Mouse (Mus musculus) testis, adult 2 months (tissue): ENCODE results near the gene Tlx2. TPM values are rescaled to one million over a fixed set of nuclear protein-coding genes. Genes with fewer than 3 reads are reported as not detected.

Source experiments
- H3K27ac ChIP-seq: fragments of 200-500 bp; 2 replicates; pipeline ENCODE4 v1.5.1; 2012; ENCODE audit warnings: low read depth, low read length; ENCODE audit not compliant: control insufficient read depth, insufficient read depth
- H3K27me3 ChIP-seq: fragments of 200-500 bp; 2 replicates; pipeline ENCODE4 v1.6.1; 2012; ENCODE audit warnings: mild to moderate bottlenecking, low read length, moderate library complexity; ENCODE audit not compliant: control insufficient read depth, insufficient read depth
- H3K36me3 ChIP-seq: fragments of 200-500 bp; 2 replicates; pipeline ENCODE4 v1.6.1; 2012; ENCODE audit warnings: mild to moderate bottlenecking, low read length; ENCODE audit not compliant: control insufficient read depth, insufficient read depth
- H3K4me1 ChIP-seq: fragments of 200-500 bp; 2 replicates; pipeline ENCODE4 v1.6.1; 2012; ENCODE audit warnings: low read length; ENCODE audit not compliant: control insufficient read depth, insufficient read depth
- H3K4me3 ChIP-seq: fragments of 200-500 bp; 2 replicates; pipeline ENCODE4 v1.5.1; 2012; ENCODE audit warnings: low read depth, mild to moderate bottlenecking, low read length, moderate library complexity, mixed read lengths; ENCODE audit not compliant: control insufficient read depth
- CTCF ChIP-seq: fragments of 200-500 bp; IDR thresholded peaks from 2 replicates; pipeline ENCODE4 v1.5.1; 2012; ENCODE audit warnings: low read depth, mild to moderate bottlenecking, inconsistent platforms, low read length, moderate library complexity; ENCODE audit not compliant: control insufficient read depth, insufficient read depth, insufficient replicate concordance
- POLR2A ChIP-seq: fragments of 200-500 bp; IDR thresholded peaks from 2 replicates; pipeline ENCODE4 v1.6.1; 2012; ENCODE audit warnings: low read depth, mild to moderate bottlenecking, inconsistent platforms, low read length, moderate library complexity; ENCODE audit not compliant: control insufficient read depth
- polyA plus RNA-seq: library from polyadenylated mRNA; depleted of rRNA; stranded (reverse); fragments of >200 nt; gene quantifications from 2 replicates; pipeline ENCODE4 v1.2.3, GENCODE M21; 2012

The Tlx2 gene
- polyA plus RNA-seq, 1 experiment: 0.11 TPM

- Histone ChIP-seq H3K36me3 (no peaks in the 10 kb centered on the region; the same call in 1 of the 2 replicates), H3K4me3 (no peak overlapping the region), H3K27ac (no peak overlapping the region), H3K4me1 (peaks cover 13% of the 10 kb centered on the region), H3K27me3 (peaks cover 3% of the 10 kb centered on the region; the same call in 1 of the 2 replicates)
- TF ChIP-seq CTCF: no peak
- TF ChIP-seq POLR2A: no peak
These were observed 4.9 kb upstream of the Tlx2 start for GRCm38 (mm10) chr6:83074979-83075378.

- peaks cover 3% of the 10 kb centered on the region; the same call in 1 of the 2 replicates for H3K27me3 ChIP-seq
- H3K4me3 ChIP-seq: no peak overlapping the region
- peaks cover 12% of the 10 kb centered on the region for H3K4me1 ChIP-seq
- TF ChIP-seq CTCF (no peak), POLR2A (no peak)
- no peak overlapping the region for H3K27ac ChIP-seq
- H3K36me3 ChIP-seq: no peaks in the 10 kb centered on the region
These were observed 1.1 kb upstream of the Tlx2 start for GRCm38 (mm10) chr6:83071220-83071619.

GRCm38 (mm10) chr6:83070311-83071219 lies 472 bp upstream of the Tlx2 start:
- TF ChIP-seq CTCF: no peak
- TF ChIP-seq POLR2A: no peak
- peaks cover 3% of the 10 kb centered on the region; the same call in 1 of the 2 replicates for H3K27me3 ChIP-seq
- peaks cover 12% of the 10 kb centered on the region for H3K4me1 ChIP-seq

GRCm38 (mm10) chr6:83069488-83070246 lies 426 bp downstream of the Tlx2 start:
- Histone ChIP-seq H3K27me3 (peaks cover 3% of the 10 kb centered on the region; the same call in 1 of the 2 replicates), H3K4me3 (peak overlapping the region; percentile 6; the same call in 1 of the 2 replicates), H3K4me1 (peaks cover 12% of the 10 kb centered on the region), H3K36me3 (no peaks in the 10 kb centered on the region), H3K27ac (no peak overlapping the region)
- TF ChIP-seq CTCF: no peak
- TF ChIP-seq POLR2A: no peak

More at GRCm38 (mm10) chr6:83070311-83071219, 472 bp upstream of the Tlx2 start:
- Histone ChIP-seq H3K36me3 (no peaks in the 10 kb centered on the region), H3K27ac (no peak overlapping the region), H3K4me3 (peak overlapping the region; percentile 9; the same call in 1 of the 2 replicates)

- no peak for TF ChIP-seq POLR2A
- TF ChIP-seq CTCF: no peak
- peaks cover 12% of the 10 kb centered on the region for H3K4me1 ChIP-seq
- H3K36me3 ChIP-seq: no peaks in the 10 kb centered on the region
- H3K27ac ChIP-seq: no peak overlapping the region
- peaks cover 3% of the 10 kb centered on the region; the same call in 1 of the 2 replicates for H3K27me3 ChIP-seq
- H3K4me3 ChIP-seq: no peak overlapping the region; the same call in 1 of the 2 replicates
These were observed 1.2 kb downstream of the Tlx2 start for GRCm38 (mm10) chr6:83068706-83069487.

GRCm38 (mm10) chr6:83068221-83068620 lies 1.9 kb downstream of the Tlx2 start:
- no peak for TF ChIP-seq POLR2A
- no peak for TF ChIP-seq CTCF

GRCm38 (mm10) chr6:83066441-83066840 lies 3.7 kb downstream of the Tlx2 start:
- no peak overlapping the region for H3K4me3 ChIP-seq
- peaks cover 3% of the 10 kb centered on the region; the same call in 1 of the 2 replicates for H3K27me3 ChIP-seq
- TF ChIP-seq POLR2A (no peak), CTCF (no peak)
- H3K27ac ChIP-seq: no peak overlapping the region
- H3K36me3 ChIP-seq: no peaks in the 10 kb centered on the region
- peaks cover 11% of the 10 kb centered on the region for H3K4me1 ChIP-seq

More at GRCm38 (mm10) chr6:83068221-83068620, 1.9 kb downstream of the Tlx2 start:
- no peak overlapping the region for H3K27ac ChIP-seq
- H3K4me3 ChIP-seq: no peak overlapping the region
- peaks cover 3% of the 10 kb centered on the region; the same call in 1 of the 2 replicates for H3K27me3 ChIP-seq
- peaks cover 12% of the 10 kb centered on the region for H3K4me1 ChIP-seq
- H3K36me3 ChIP-seq: no peaks in the 10 kb centered on the region
